Mouse (Mus musculus) kidney, postnatal 10 days (tissue): ENCODE measurements around the gene Crtc3.
A peak's percentile ranks its signal among the peaks of the same experiment; 100 is the strongest.

Experiments
- DNase-seq: peaks from one replicate; pipeline ENCODE4 v3.0.0; 2021; ENCODE audit warnings: mixed read lengths

Gene Crtc3

GRCm38 (mm10) chr7:80589054-80589746 is 99.5 kb downstream of the Crtc3 start:
- DNase-seq, result no peak

GRCm38 (mm10) chr7:80587684-80588083 is 101.0 kb downstream of the Crtc3 start:
- DNase-seq, result peak; percentile 39

GRCm38 (mm10) chr7:80586681-80587660 is 101.7 kb downstream of the Crtc3 start:
- DNase-seq, result peak; percentile 69

GRCm38 (mm10) chr7:80586161-80586560 is 102.5 kb downstream of the Crtc3 start:
- DNase-seq, result no peak

GRCm38 (mm10) chr7:80585380-80585779 is 103.3 kb downstream of the Crtc3 start:
- no peak for DNase-seq

- peak; percentile 79 for DNase-seq
These were observed 104.7 kb downstream of the Crtc3 start for GRCm38 (mm10) chr7:80583981-80584380.

GRCm38 (mm10) chr7:80582821-80583451 is 105.7 kb downstream of the Crtc3 start:
- peak; percentile 78 for DNase-seq

- DNase-seq, result peak; percentile 64
These were observed 108.3 kb downstream of the Crtc3 start for GRCm38 (mm10) chr7:80580368-80580767.

- no peak for DNase-seq
These were observed 111.2 kb downstream of the Crtc3 start for GRCm38 (mm10) chr7:80577417-80577980.

- no peak for DNase-seq
These were observed 112.1 kb downstream of the Crtc3 start for GRCm38 (mm10) chr7:80576626-80577025.

- no peak for DNase-seq
These were observed 112.9 kb downstream of the Crtc3 start for GRCm38 (mm10) chr7:80575750-80576149.

- no peak for DNase-seq
These were observed 115.6 kb downstream of the Crtc3 start for GRCm38 (mm10) chr7:80573076-80573475.

GRCm38 (mm10) chr7:80567982-80568381 is 120.7 kb downstream of the Crtc3 start:
- no peak for DNase-seq

- DNase-seq, result no peak
These were observed 126.7 kb downstream of the Crtc3 start for GRCm38 (mm10) chr7:80561931-80562330.

- DNase-seq, result no peak
These were observed 127.4 kb downstream of the Crtc3 start for GRCm38 (mm10) chr7:80561271-80561670.

- DNase-seq, result no peak
These were observed 130.1 kb downstream of the Crtc3 start for GRCm38 (mm10) chr7:80558572-80558971.

GRCm38 (mm10) chr7:80558101-80558500 is 130.6 kb downstream of the Crtc3 start:
- no peak for DNase-seq

- DNase-seq, result no peak
These were observed 131.5 kb downstream of the Crtc3 start for GRCm38 (mm10) chr7:80557161-80557560.

- peak; percentile 51 for DNase-seq
These were observed 132.5 kb downstream of the Crtc3 start for GRCm38 (mm10) chr7:80556166-80556565.

GRCm38 (mm10) chr7:80555146-80555545 is 133.5 kb downstream of the Crtc3 start:
- DNase-seq, result no peak

GRCm38 (mm10) chr7:80554180-80555021 is 134.3 kb downstream of the Crtc3 start:
- DNase-seq, result peak; percentile 56
